Mouse (Mus musculus): Measurements from ENCODE around the gene Tnp1. TPM values are rescaled to one million over a fixed set of nuclear protein-coding genes. Genes with fewer than 3 reads are reported as not detected.

Tnp1 gene
- not detected in 2 replicates for total RNA-seq (2015)
- total RNA-seq (2017): not detected in 2 replicates

GRCm38 (mm10) chr1:73015731-73016130 is at the start of gene Tnp1:
TSS of gene Tnp1 (minus strand) at chr1:73015909.
- no peak for ATAC-seq (replicated peaks; ENCODE audit: poor library complexity)

- no peak for ATAC-seq (replicated peaks; ENCODE audit: poor library complexity)
Observed at GRCm38 (mm10) chr1:73064336-73064735, 48.6 kb upstream of the Tnp1 start.

- no peak for ATAC-seq (replicated peaks; ENCODE audit: poor library complexity)
Observed at GRCm38 (mm10) chr1:73061491-73062233, 46.0 kb upstream of the Tnp1 start.

GRCm38 (mm10) chr1:73060271-73060670 is 44.6 kb upstream of the Tnp1 start:
- ATAC-seq (replicated peaks; ENCODE audit: poor library complexity): no peak

- no peak for ATAC-seq (replicated peaks; ENCODE audit: poor library complexity)
Observed at GRCm38 (mm10) chr1:73056266-73057001, 40.7 kb upstream of the Tnp1 start.

GRCm38 (mm10) chr1:73055820-73056219 is 40.1 kb upstream of the Tnp1 start:
- no peak for ATAC-seq (replicated peaks; ENCODE audit: poor library complexity)

GRCm38 (mm10) chr1:73055206-73055605 is 39.5 kb upstream of the Tnp1 start:
- no peak for ATAC-seq (replicated peaks; ENCODE audit: poor library complexity)

- ATAC-seq (replicated peaks; ENCODE audit: poor library complexity): no peak
Observed at GRCm38 (mm10) chr1:73053545-73054326, 38.0 kb upstream of the Tnp1 start.

GRCm38 (mm10) chr1:73046896-73047672 is 31.4 kb upstream of the Tnp1 start:
- no peak for ATAC-seq (replicated peaks; ENCODE audit: poor library complexity)

GRCm38 (mm10) chr1:73045948-73046685 is 30.4 kb upstream of the Tnp1 start:
- ATAC-seq (replicated peaks; ENCODE audit: poor library complexity): no peak

GRCm38 (mm10) chr1:73043671-73044070 is 28.0 kb upstream of the Tnp1 start:
- no peak for ATAC-seq (replicated peaks; ENCODE audit: poor library complexity)

GRCm38 (mm10) chr1:73040691-73041425 is 25.1 kb upstream of the Tnp1 start:
- no peak for ATAC-seq (replicated peaks; ENCODE audit: poor library complexity)

GRCm38 (mm10) chr1:73038532-73038931 is 22.8 kb upstream of the Tnp1 start:
- no peak for ATAC-seq (replicated peaks; ENCODE audit: poor library complexity)

- no peak for ATAC-seq (replicated peaks; ENCODE audit: poor library complexity)
Observed at GRCm38 (mm10) chr1:73036536-73036935, 20.8 kb upstream of the Tnp1 start.

GRCm38 (mm10) chr1:73035726-73036125 is 20.0 kb upstream of the Tnp1 start:
- no peak for ATAC-seq (replicated peaks; ENCODE audit: poor library complexity)

GRCm38 (mm10) chr1:73032491-73032890 is 16.8 kb upstream of the Tnp1 start:
- no peak for ATAC-seq (replicated peaks; ENCODE audit: poor library complexity)

- ATAC-seq (replicated peaks; ENCODE audit: poor library complexity): no peak
Observed at GRCm38 (mm10) chr1:73028741-73029140, 13.0 kb upstream of the Tnp1 start.

GRCm38 (mm10) chr1:73027381-73027780 is 11.7 kb upstream of the Tnp1 start:
- no peak for ATAC-seq (replicated peaks; ENCODE audit: poor library complexity)

- no peak for ATAC-seq (replicated peaks; ENCODE audit: poor library complexity)
Observed at GRCm38 (mm10) chr1:73026786-73027299, 11.1 kb upstream of the Tnp1 start.

Data from megakaryocyte progenitor cell, adult 5-6 weeks (primary cell).